ENCODE assay signal across 24 mouse cellular contexts in the genomic region with DNA sequence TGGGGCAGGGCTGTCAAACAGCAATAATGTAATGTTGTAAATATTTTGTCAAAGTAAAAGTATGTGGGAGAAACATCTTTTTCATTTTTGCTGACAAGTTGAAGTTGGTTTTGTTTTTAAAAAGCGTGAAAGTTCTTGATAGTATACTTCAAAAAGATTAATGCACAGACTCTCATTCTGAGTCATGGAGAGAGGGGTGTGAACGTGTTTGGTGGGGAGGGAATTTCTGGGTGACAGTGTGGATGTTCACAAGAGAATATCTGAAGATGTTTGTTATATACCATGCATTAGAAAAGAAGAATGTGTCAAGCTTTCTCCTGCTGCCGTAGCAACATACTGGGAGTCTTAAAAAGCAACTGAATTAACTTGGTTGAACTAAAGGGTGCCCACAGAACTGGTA.
"Had no signal": no experiment of that assay in that cellular context is flagged by ENCODE, and none has a peak within 500 bp of the region (broad histone marks: within the 10 kb centered on the region; RNA-seq: fewer than 3 reads in every experiment).

No protein-coding gene starts in this region.

- DNase-seq: gastrocnemius, adult 2 months; gastrocnemius, postnatal 10 days; gastrocnemius, postnatal 25 days; heart, adult 18-20 months; heart, postnatal 14 days; heart, postnatal 36 days; kidney, adult 18-20 months; kidney, adult 8-10 months; kidney, postnatal 10 days; kidney, postnatal 25 days; kidney, postnatal 4 days; liver; liver, embryonic 13.5 days had no signal

- H3K4me3 ChIP-seq: gastrocnemius, adult 2 months; heart, embryonic 13.5 days; heart, embryonic 15.5 days; intestine, embryonic 15.5 days; layer of hippocampus, adult 2 months; left cerebral cortex, adult 2 months; limb, embryonic 10.5 days; limb, embryonic 12.5 days; liver, embryonic 13.5 days; liver, embryonic 15.5 days had no signal

- H3K27me3 ChIP-seq: heart, embryonic 13.5 days; heart, embryonic 15.5 days; intestine, embryonic 15.5 days; limb, embryonic 12.5 days; liver, embryonic 13.5 days; liver, embryonic 15.5 days had no signal

- H3K9ac ChIP-seq: heart, embryonic 13.5 days; heart, embryonic 15.5 days; hindbrain, embryonic 14.5 days; intestine, embryonic 15.5 days; limb, embryonic 12.5 days; liver, embryonic 13.5 days; liver, embryonic 15.5 days had no signal

- H3K36me3 ChIP-seq: heart, embryonic 13.5 days; heart, embryonic 15.5 days; intestine, embryonic 15.5 days; limb, embryonic 10.5 days; limb, embryonic 12.5 days; liver, embryonic 13.5 days; liver, embryonic 15.5 days had no signal

- ATAC-seq: hindbrain, embryonic 16.5 days; intestine, embryonic 15.5 days; intestine, postnatal 0 days had no signal

- H3K27ac ChIP-seq: gastrocnemius, adult 2 months; heart, embryonic 13.5 days; heart, embryonic 15.5 days; hindbrain, embryonic 14.5 days; intestine, embryonic 15.5 days; layer of hippocampus, adult 2 months; left cerebral cortex, adult 2 months; limb, embryonic 10.5 days; limb, embryonic 12.5 days; liver, embryonic 13.5 days; liver, embryonic 15.5 days had no signal

- H3K4me1 ChIP-seq: heart, embryonic 13.5 days; heart, embryonic 15.5 days; intestine, embryonic 15.5 days; limb, embryonic 10.5 days; limb, embryonic 12.5 days; liver, embryonic 13.5 days; liver, embryonic 15.5 days had no signal
